Mouse (Mus musculus) lung, postnatal 0 days (tissue): ENCODE measurements around the gene Ucp1. TPM values are rescaled to one million over a fixed set of nuclear protein-coding genes. Genes with fewer than 3 reads are reported as not detected.

Experiments
- ATAC-seq: fragments of 200-750 bp; cut with Nextera tagmentation; 2 replicates; pipeline ENCODE4 v1.8.0; 2017; ENCODE audit warnings: moderate library complexity
- DNase-seq: peaks from one replicate; pipeline ENCODE4 v3.0.0-alpha.2; 2016; ENCODE audit warnings: low spot score
- H3K27ac ChIP-seq: fragments of 300-500 bp; sonication (generic); 2 replicates; pipeline ENCODE4 v1.5.1; 2014; ENCODE audit warnings: antibody characterized with exemption, mild to moderate bottlenecking, low read length, mixed read lengths
- H3K27me3 ChIP-seq: fragments of 300-500 bp; sonication (generic); replicated peaks from 2 replicates; pipeline ENCODE4 v1.6.1; 2014; ENCODE audit warnings: low read length, mixed read lengths; ENCODE audit not compliant: insufficient read depth
- H3K36me3 ChIP-seq: fragments of 300-500 bp; sonication (generic); 2 replicates; pipeline ENCODE4 v1.6.1; 2014; ENCODE audit warnings: low read length, mixed read lengths; ENCODE audit not compliant: insufficient read depth
- H3K4me1 ChIP-seq: fragments of 300-500 bp; sonication (generic); 2 replicates; pipeline ENCODE4 v1.6.1; 2014; ENCODE audit warnings: antibody characterized with exemption, low read depth, low read length, mixed read lengths; ENCODE audit not compliant: insufficient read depth
- H3K4me2 ChIP-seq: fragments of 300-500 bp; sonication (generic); replicated peaks from 2 replicates; pipeline ENCODE4 v1.6.1; 2014; ENCODE audit warnings: low read depth, mild to moderate bottlenecking, low read length, moderate library complexity, mixed read lengths
- H3K4me3 ChIP-seq: fragments of 300-500 bp; sonication (generic); 2 replicates; pipeline ENCODE4 v1.5.1; 2014; ENCODE audit warnings: low read depth, low read length
- H3K9ac ChIP-seq: fragments of 300-500 bp; sonication (generic); replicated peaks from 2 replicates; pipeline ENCODE4 v1.6.1; 2014; ENCODE audit warnings: low read depth, mild to moderate bottlenecking
- H3K9me3 ChIP-seq: fragments of 300-500 bp; sonication (generic); 2 replicates; pipeline ENCODE4 v1.6.1; 2016; ENCODE audit warnings: low read length, mixed read lengths
- CTCF ChIP-seq: IDR thresholded peaks from 2 replicates; pipeline ENCODE4 v1.5.1; 2016; ENCODE audit warnings: antibody characterized with exemption, mild to moderate bottlenecking
- EP300 ChIP-seq: IDR thresholded peaks from 2 replicates; pipeline ENCODE4 v1.6.1; 2016; ENCODE audit warnings: antibody characterized with exemption, mild to moderate bottlenecking, control low read depth
- WGBS: fragments of 180-500 bp; shearing (Covaris S2); extraction: QIAGEN DNeasy Blood & Tissue Kit; methylation state at CpG from one replicate; pipeline ENCODE4 v1.1.7; 2014; 5-methylcytosine and 5-hydroxymethylcytosine counted together
- polyA plus RNA-seq: library from polyadenylated mRNA; unstranded; fragments of >200 nt; fragmentation: Nextera tagmentation; extraction: Ambion mirVana; gene quantifications from 2 replicates; pipeline ENCODE4 v1.2.1, GENCODE M21; 2015

Gene Ucp1
- polyA plus RNA-seq, result 0.07 TPM in 1 of 2 replicates, not detected in the other

DNA sequence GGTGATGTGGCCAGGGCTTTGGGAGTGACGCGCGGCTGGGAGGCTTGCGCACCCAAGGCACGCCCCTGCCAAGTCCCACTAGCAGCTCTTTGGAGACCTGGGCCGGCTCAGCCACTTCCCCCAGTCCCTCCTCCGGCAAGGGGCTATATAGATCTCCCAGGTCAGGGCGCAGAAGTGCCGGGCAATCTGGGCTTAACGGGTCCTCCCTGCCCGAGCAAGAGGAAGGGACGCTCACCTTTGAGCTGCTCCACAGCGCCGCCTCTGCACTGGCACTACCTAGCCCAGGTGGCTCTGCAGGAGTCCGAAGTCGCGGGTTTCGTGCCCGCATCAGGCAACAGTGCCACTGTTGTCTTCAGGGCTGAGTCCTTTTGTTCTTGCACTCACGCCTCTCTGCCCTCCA, at the start of gene Ucp1:
TSS of gene Ucp1 (plus strand) at position 177 of the 400 bp plus-strand sequence.
- no peaks in the 10 kb centered on the region for H3K4me1 ChIP-seq
- H3K27me3 ChIP-seq, result 0 out of 2 replicates have a peak, but pooled peaks cover 16% of the 10 kb centered on the region
- 3% methylated on average over 20 of the region's 20 CpGs for WGBS
- H3K4me2 ChIP-seq, result peak within 1 kb of the TSS; percentile 42
- peak; percentile 46 for TF ChIP-seq CTCF
- no peak for TF ChIP-seq EP300
- DNase-seq, result peak; percentile 7
- H3K27ac ChIP-seq, result no peak within 1 kb of the TSS
- H3K9me3 ChIP-seq, result no peaks in the 10 kb centered on the region
- no peak; the same call in none of the 2 replicates for ATAC-seq
- H3K9ac ChIP-seq, result no peak within 1 kb of the TSS
- H3K4me3 ChIP-seq, result peak within 1 kb of the TSS; percentile 8; the same call in 1 of the 2 replicates
- no peaks in the 10 kb centered on the region for H3K36me3 ChIP-seq

GRCm38 (mm10) chr8:83244151-83244550, 46.0 kb upstream of the Ucp1 start:
- Histone ChIP-seq H3K4me1 (no peaks in the 10 kb centered on the region), H3K36me3 (no peaks in the 10 kb centered on the region), H3K9ac (no peak overlapping the region), H3K4me2 (no peak overlapping the region), H3K4me3 (no peak overlapping the region), H3K9me3 (no peaks in the 10 kb centered on the region), H3K27me3 (no peaks in the 10 kb centered on the region), H3K27ac (no peak overlapping the region)
- ATAC-seq, result no peak
- no peak for DNase-seq
- TF ChIP-seq CTCF (no peak), EP300 (no peak)
- WGBS, result 85% methylated on average over 7 of the region's 7 CpGs

GRCm38 (mm10) chr8:83250858-83251257, 39.3 kb upstream of the Ucp1 start:
- TF ChIP-seq CTCF, result no peak
- TF ChIP-seq EP300, result no peak

GRCm38 (mm10) chr8:83251362-83252246, 38.5 kb upstream of the Ucp1 start:
- peak; percentile 36 for DNase-seq
- WGBS, result 59% methylated on average over 14 of the region's 14 CpGs

More at GRCm38 (mm10) chr8:83250858-83251257, 39.3 kb upstream of the Ucp1 start:
- Histone ChIP-seq H3K9me3 (no peaks in the 10 kb centered on the region), H3K27me3 (no peaks in the 10 kb centered on the region), H3K9ac (no peak overlapping the region), H3K36me3 (no peaks in the 10 kb centered on the region), H3K4me2 (no peak overlapping the region), H3K4me3 (no peak overlapping the region), H3K4me1 (no peaks in the 10 kb centered on the region), H3K27ac (no peak overlapping the region)
- DNase-seq (no peak), ATAC-seq (no peak)
- 79% methylated on average over 6 of the region's 6 CpGs for WGBS

GRCm38 (mm10) chr8:83252791-83253190, 37.4 kb upstream of the Ucp1 start:
- no peak for ATAC-seq
- DNase-seq, result no peak
- no peaks in the 10 kb centered on the region for H3K9me3 ChIP-seq
- no peak overlapping the region for H3K4me2 ChIP-seq
- no peaks in the 10 kb centered on the region for H3K4me1 ChIP-seq
- no peak overlapping the region for H3K27ac ChIP-seq
- no peak overlapping the region for H3K4me3 ChIP-seq
- no peaks in the 10 kb centered on the region for H3K36me3 ChIP-seq
- 70% methylated on average over 5 of the region's 5 CpGs for WGBS
- H3K27me3 ChIP-seq, result no peaks in the 10 kb centered on the region
- H3K9ac ChIP-seq, result no peak overlapping the region
- TF ChIP-seq CTCF (no peak), EP300 (no peak)

More at GRCm38 (mm10) chr8:83251362-83252246, 38.5 kb upstream of the Ucp1 start:
- Histone ChIP-seq H3K36me3 (no peaks in the 10 kb centered on the region), H3K4me3 (no peak overlapping the region), H3K4me1 (no peaks in the 10 kb centered on the region), H3K9me3 (no peaks in the 10 kb centered on the region), H3K27ac (no peak overlapping the region), H3K4me2 (no peak overlapping the region), H3K27me3 (no peaks in the 10 kb centered on the region), H3K9ac (no peak overlapping the region)
- TF ChIP-seq CTCF, result no peak
- no peak for TF ChIP-seq EP300
- ATAC-seq, result no peak

DNA sequence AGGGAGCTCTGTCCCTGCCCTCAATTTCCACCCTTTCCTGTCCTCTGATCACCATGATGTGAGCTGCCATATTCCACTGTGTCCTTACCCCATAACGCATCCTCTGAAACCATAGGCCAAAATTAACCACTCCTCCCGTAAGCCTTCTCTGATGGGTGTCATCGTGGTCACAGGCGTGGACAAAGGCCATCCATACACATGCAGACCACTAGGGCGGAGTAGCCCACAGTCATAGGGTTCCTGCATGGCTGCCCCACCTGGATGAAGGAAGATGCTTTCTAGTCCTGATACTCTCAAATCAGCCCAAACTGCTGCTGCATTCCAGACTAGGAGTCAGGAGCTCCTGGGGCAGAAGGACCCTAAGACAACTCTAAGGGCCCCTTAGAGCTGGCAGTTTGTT, 32.5 kb upstream of the Ucp1 start:
- no peak for TF ChIP-seq CTCF
- no peak for TF ChIP-seq EP300
- DNase-seq, result no peak
- Histone ChIP-seq H3K4me2 (no peak overlapping the region), H3K36me3 (no peaks in the 10 kb centered on the region), H3K4me1 (no peaks in the 10 kb centered on the region), H3K4me3 (no peak overlapping the region), H3K27me3 (no peaks in the 10 kb centered on the region), H3K9me3 (no peaks in the 10 kb centered on the region), H3K27ac (no peak overlapping the region), H3K9ac (no peak overlapping the region)
- ATAC-seq, result no peak
- WGBS, result 85% methylated on average over 5 of the region's 5 CpGs
